Mouse (Mus musculus) spleen, postnatal 10 days (tissue): ENCODE data around the gene Olfr1129.
"Not testable (repeated sequence)": the region's sequence is repeated elsewhere in the genome, so short reads cannot be mapped to it uniquely, and the experiment has no call there.

ENCODE experiments used
- DNase-seq, 2 experiments: peaks; one replicate each; pipeline ENCODE4 v3.0.0; 2021 to 2022; ENCODE audit warnings: low spot score in 2 of 2

The Olfr1129 gene

GRCm38 (mm10) chr2:87573602-87574001, at the start of gene Olfr1129:
TSS of gene Olfr1129 (plus strand) at chr2:87573902.
- not testable (repeated sequence) for DNase-seq

- DNase-seq = not testable (repeated sequence)
Observed at GRCm38 (mm10) chr2:87525899-87526616, 47.6 kb upstream of the Olfr1129 start.

- no peak for DNase-seq
Observed at GRCm38 (mm10) chr2:87531496-87531895, 42.2 kb upstream of the Olfr1129 start, which contains the start of gene Olfr153. TSS of gene Olfr153 (plus strand) at chr2:87531796.

GRCm38 (mm10) chr2:87534826-87535225, 38.9 kb upstream of the Olfr1129 start:
- no peak for DNase-seq

GRCm38 (mm10) chr2:87545442-87545841, 28.3 kb upstream of the Olfr1129 start, which contains the start of gene Olfr1128:
TSS of gene Olfr1128 (minus strand) at chr2:87545542.
- no peak for DNase-seq

- DNase-seq = not testable (repeated sequence)
Observed at GRCm38 (mm10) chr2:87605912-87606311, 32.2 kb downstream of the Olfr1129 start, which contains the start of gene Olfr1130. TSS of gene Olfr1130 (plus strand) at chr2:87606212.

GRCm38 (mm10) chr2:87626804-87627203, 53.1 kb downstream of the Olfr1129 start, which contains the start of gene Olfr1131:
TSS of gene Olfr1131 (plus strand) at chr2:87627104.
- no peak for DNase-seq
